Mouse (Mus musculus) embryonic facial prominence, embryonic 10.5 days (tissue): ENCODE results near the gene Adgrb3. TPM values are rescaled to one million over a fixed set of nuclear protein-coding genes. Genes with fewer than 3 reads are reported as not detected.

Experiments
- DNase-seq: peaks from one replicate; pipeline ENCODE4 v3.0.0-alpha.2; 2017; ENCODE audit warnings: low spot score
- H3K27ac ChIP-seq: fragments of 300-500 bp; sonication (generic); replicated peaks from 2 replicates; pipeline ENCODE4 v1.5.1; 2016; ENCODE audit warnings: mild to moderate bottlenecking
- H3K27me3 ChIP-seq: fragments of 300-500 bp; sonication (generic); replicated peaks from 2 replicates; pipeline ENCODE4 v1.6.1; 2016; ENCODE audit warnings: low read depth, mild to moderate bottlenecking; ENCODE audit not compliant: poor library complexity, severe bottlenecking
- H3K36me3 ChIP-seq: fragments of 300-500 bp; sonication (generic); replicated peaks from 2 replicates; pipeline ENCODE4 v1.6.1; 2016; ENCODE audit warnings: mild to moderate bottlenecking, moderate library complexity
- H3K4me1 ChIP-seq: fragments of 300-500 bp; sonication (generic); 2 replicates; pipeline ENCODE4 v1.6.1; 2016
- H3K4me3 ChIP-seq: fragments of 300-500 bp; sonication (generic); 2 replicates; pipeline ENCODE4 v1.5.1; 2016; ENCODE audit warnings: mild to moderate bottlenecking, moderate library complexity
- H3K9me3 ChIP-seq: fragments of 300-500 bp; sonication (generic); 2 replicates; pipeline ENCODE4 v1.6.1; 2016; ENCODE audit warnings: mild to moderate bottlenecking
- WGBS: fragments of 180-500 bp; shearing (Covaris S2); methylation state at CpG from one replicate; pipeline ENCODE4 v1.1.7; 2016; 5-methylcytosine and 5-hydroxymethylcytosine counted together
- polyA plus RNA-seq: library from polyadenylated mRNA; unstranded; fragments of >200 nt; fragmentation: Nextera tagmentation; extraction: Ambion mirVana; gene quantifications from 2 replicates; pipeline ENCODE4 v1.2.1, GENCODE M21; 2016

Gene Adgrb3
- polyA plus RNA-seq, 1 experiment from 2014 or later, result 1.7 TPM

GRCm38 (mm10) chr1:25185909-25186308, 643.6 kb downstream of the Adgrb3 start:
- Histone ChIP-seq H3K4me1 (peaks cover 10% of the 10 kb centered on the region), H3K27me3 (no peaks in the 10 kb centered on the region), H3K9me3 (no peaks in the 10 kb centered on the region), H3K4me3 (no peak overlapping the region), H3K36me3 (no peaks in the 10 kb centered on the region), H3K27ac (no peak overlapping the region)
- WGBS, result 90% methylated on average over 2 of the region's 2 CpGs
- no peak for DNase-seq

- no peaks in the 10 kb centered on the region for H3K9me3 ChIP-seq
- 74% methylated on average over 2 of the region's 2 CpGs for WGBS
- H3K27me3 ChIP-seq, result no peaks in the 10 kb centered on the region
- peaks cover 29% of the 10 kb centered on the region for H3K4me1 ChIP-seq
- no peak for DNase-seq
- no peaks in the 10 kb centered on the region for H3K36me3 ChIP-seq
- no peak overlapping the region for H3K4me3 ChIP-seq
- no peak overlapping the region for H3K27ac ChIP-seq
Observed at GRCm38 (mm10) chr1:25181881-25182280, 647.6 kb downstream of the Adgrb3 start.

- no peaks in the 10 kb centered on the region for H3K27me3 ChIP-seq
- 56% methylated on average over 6 of the region's 6 CpGs for WGBS
- H3K9me3 ChIP-seq, result no peaks in the 10 kb centered on the region
- H3K27ac ChIP-seq, result no peak overlapping the region
- H3K4me1 ChIP-seq, result peaks cover 29% of the 10 kb centered on the region
- no peaks in the 10 kb centered on the region for H3K36me3 ChIP-seq
- no peak for DNase-seq
- no peak overlapping the region for H3K4me3 ChIP-seq
Observed at GRCm38 (mm10) chr1:25180615-25181014, 648.9 kb downstream of the Adgrb3 start.

GRCm38 (mm10) chr1:25179860-25180582, 649.5 kb downstream of the Adgrb3 start:
- Histone ChIP-seq H3K27me3 (no peaks in the 10 kb centered on the region), H3K4me1 (peaks cover 29% of the 10 kb centered on the region), H3K9me3 (no peaks in the 10 kb centered on the region), H3K4me3 (no peak overlapping the region), H3K27ac (no peak overlapping the region), H3K36me3 (no peaks in the 10 kb centered on the region)
- 48% methylated on average over 9 of the region's 9 CpGs for WGBS
- no peak for DNase-seq

GRCm38 (mm10) chr1:25178347-25179130, 651.0 kb downstream of the Adgrb3 start:
- Histone ChIP-seq H3K9me3 (no peaks in the 10 kb centered on the region), H3K36me3 (no peaks in the 10 kb centered on the region), H3K27me3 (no peaks in the 10 kb centered on the region), H3K27ac (peak overlapping the region; percentile 66; the same call in 1 of the 2 replicates), H3K4me3 (peak overlapping the region; percentile 35; the same call in 1 of the 2 replicates), H3K4me1 (peaks cover 29% of the 10 kb centered on the region)
- WGBS, result 26% methylated on average over 21 of the region's 21 CpGs
- peak; percentile 62 for DNase-seq

GRCm38 (mm10) chr1:25167120-25167519, 662.4 kb downstream of the Adgrb3 start:
- Histone ChIP-seq H3K4me3 (no peak overlapping the region), H3K27ac (no peak overlapping the region), H3K4me1 (no peaks in the 10 kb centered on the region), H3K36me3 (no peaks in the 10 kb centered on the region), H3K9me3 (no peaks in the 10 kb centered on the region), H3K27me3 (no peaks in the 10 kb centered on the region)
- no peak for DNase-seq
- 93% methylated on average over 5 of the region's 5 CpGs for WGBS

- no peaks in the 10 kb centered on the region for H3K36me3 ChIP-seq
- H3K27me3 ChIP-seq, result no peaks in the 10 kb centered on the region
- no peaks in the 10 kb centered on the region for H3K9me3 ChIP-seq
- DNase-seq, result no peak
- H3K4me3 ChIP-seq, result no peak overlapping the region
- no peak overlapping the region for H3K27ac ChIP-seq
- no peaks in the 10 kb centered on the region for H3K4me1 ChIP-seq
- WGBS, result 73% methylated on average over 11 of the region's 11 CpGs
Observed at GRCm38 (mm10) chr1:25166036-25166796, 663.3 kb downstream of the Adgrb3 start.

GRCm38 (mm10) chr1:25163561-25163960, 665.9 kb downstream of the Adgrb3 start:
- WGBS, result 87% methylated on average over 6 of the region's 6 CpGs
- no peak for DNase-seq
- Histone ChIP-seq H3K36me3 (no peaks in the 10 kb centered on the region), H3K27ac (no peak overlapping the region), H3K27me3 (no peaks in the 10 kb centered on the region), H3K4me3 (no peak overlapping the region), H3K4me1 (no peaks in the 10 kb centered on the region), H3K9me3 (no peaks in the 10 kb centered on the region)

- H3K9me3 ChIP-seq, result no peaks in the 10 kb centered on the region
- H3K36me3 ChIP-seq, result no peaks in the 10 kb centered on the region
- H3K4me3 ChIP-seq, result no peak overlapping the region
- DNase-seq, result no peak
- H3K27me3 ChIP-seq, result no peaks in the 10 kb centered on the region
- H3K27ac ChIP-seq, result no peak overlapping the region
- H3K4me1 ChIP-seq, result no peaks in the 10 kb centered on the region
- 82% methylated on average over 3 of the region's 3 CpGs for WGBS
Observed at GRCm38 (mm10) chr1:25146206-25146605, 683.3 kb downstream of the Adgrb3 start.

GRCm38 (mm10) chr1:25132150-25132824, 697.2 kb downstream of the Adgrb3 start:
- H3K4me1 ChIP-seq, result no peaks in the 10 kb centered on the region
- H3K27ac ChIP-seq, result no peak overlapping the region
- no peaks in the 10 kb centered on the region for H3K36me3 ChIP-seq
- DNase-seq, result no peak
- H3K4me3 ChIP-seq, result no peak overlapping the region
- 64% methylated on average over 4 of the region's 4 CpGs for WGBS
- no peaks in the 10 kb centered on the region for H3K9me3 ChIP-seq
- H3K27me3 ChIP-seq, result no peaks in the 10 kb centered on the region

GRCm38 (mm10) chr1:25115512-25115911, 714.0 kb downstream of the Adgrb3 start:
- 87% methylated on average over 11 of the region's 11 CpGs for WGBS
- DNase-seq, result no peak

GRCm38 (mm10) chr1:25107500-25108101, 721.9 kb downstream of the Adgrb3 start:
- H3K36me3 ChIP-seq, result no peaks in the 10 kb centered on the region
- WGBS, result 85% methylated on average over 3 of the region's 3 CpGs
- no peaks in the 10 kb centered on the region for H3K9me3 ChIP-seq
- H3K27me3 ChIP-seq, result no peaks in the 10 kb centered on the region
- H3K4me1 ChIP-seq, result no peaks in the 10 kb centered on the region
- H3K27ac ChIP-seq, result no peak overlapping the region
- H3K4me3 ChIP-seq, result no peak overlapping the region
- no peak for DNase-seq

More at GRCm38 (mm10) chr1:25115512-25115911, 714.0 kb downstream of the Adgrb3 start:
- H3K27ac ChIP-seq, result no peak overlapping the region
- H3K27me3 ChIP-seq, result no peaks in the 10 kb centered on the region
- no peak overlapping the region for H3K4me3 ChIP-seq
- H3K36me3 ChIP-seq, result no peaks in the 10 kb centered on the region
- H3K4me1 ChIP-seq, result no peaks in the 10 kb centered on the region
- H3K9me3 ChIP-seq, result no peaks in the 10 kb centered on the region
